Mouse (Mus musculus): ENCODE results near the gene Cpeb2.

Cpeb2 gene

DNA sequence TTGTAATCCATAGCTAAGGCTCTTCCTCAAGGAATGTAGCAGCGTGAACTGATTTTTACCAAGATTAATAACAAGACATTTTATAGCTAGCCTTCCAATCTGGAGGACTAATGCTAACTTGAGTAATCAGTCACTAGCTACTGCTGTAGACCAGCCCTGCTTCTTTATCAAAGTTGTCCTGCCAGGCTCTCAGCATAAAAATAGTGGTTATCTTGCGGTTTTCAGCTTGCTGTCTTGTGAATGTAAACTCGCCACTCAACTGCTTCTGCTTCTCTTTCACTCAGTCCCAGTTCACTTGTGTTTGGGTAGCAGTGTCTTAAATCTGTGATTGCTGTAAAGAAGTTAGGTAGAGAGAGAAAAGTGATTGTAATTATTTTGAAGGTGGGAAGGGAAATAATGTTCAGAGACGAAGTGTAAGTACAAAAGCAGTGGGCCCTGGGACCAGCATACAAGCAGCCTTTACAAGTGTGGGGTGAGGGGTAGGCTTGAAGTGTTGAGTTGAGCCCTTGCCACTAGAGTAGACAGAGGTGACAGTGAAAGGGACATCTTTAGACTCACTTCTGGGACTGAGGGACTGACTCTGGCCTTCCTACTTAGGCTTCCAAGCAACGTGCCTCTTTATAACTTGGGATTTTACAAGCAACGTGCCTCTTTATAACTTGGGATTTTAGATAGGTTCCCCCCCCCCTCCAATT is 6.3 kb downstream of the Cpeb2 start:
- DNase-seq (ENCODE audit: low read depth, low spot score) = no peak

DNA sequence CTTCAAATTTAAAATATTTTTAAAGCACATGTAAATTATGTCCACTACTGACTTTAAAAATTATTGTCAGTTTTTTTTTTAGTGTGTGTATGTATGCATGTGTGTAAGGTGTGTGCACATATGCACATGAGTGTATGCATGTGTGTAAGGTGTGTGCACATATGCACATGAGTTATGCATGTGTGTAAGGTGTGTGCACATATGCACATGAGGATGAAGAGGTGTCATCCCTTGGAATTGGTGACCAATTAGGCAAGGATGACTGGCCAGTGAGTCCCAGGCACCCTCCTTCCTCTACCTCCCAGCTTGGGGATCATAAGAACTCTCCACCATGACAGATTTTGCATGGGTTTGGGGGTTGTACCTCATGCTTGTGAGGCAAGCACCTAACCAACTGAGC is 7.8 kb downstream of the Cpeb2 start:
- no peak for DNase-seq (ENCODE audit: low read depth, low spot score)

DNA sequence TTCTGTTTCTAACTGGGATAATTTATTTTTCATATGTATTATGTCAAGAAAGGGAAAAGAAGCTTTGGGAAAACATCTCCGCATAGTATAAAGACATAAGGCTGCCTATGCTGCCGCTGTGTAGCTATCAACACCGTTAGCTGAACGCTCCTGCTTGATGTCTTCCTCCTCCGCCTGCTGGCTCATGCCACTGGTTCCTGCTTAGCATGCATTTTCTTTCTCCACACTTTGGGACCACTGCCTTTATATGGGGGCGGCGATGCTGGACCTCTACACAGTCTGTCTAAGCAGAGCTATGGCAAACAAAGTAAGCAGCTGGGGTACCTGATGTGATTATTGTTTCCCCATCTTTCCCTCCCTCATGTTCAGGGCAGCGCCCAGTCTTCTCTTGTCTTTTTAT is 13.3 kb downstream of the Cpeb2 start:
- DNase-seq (ENCODE audit: low read depth, low spot score) = no peak

DNA sequence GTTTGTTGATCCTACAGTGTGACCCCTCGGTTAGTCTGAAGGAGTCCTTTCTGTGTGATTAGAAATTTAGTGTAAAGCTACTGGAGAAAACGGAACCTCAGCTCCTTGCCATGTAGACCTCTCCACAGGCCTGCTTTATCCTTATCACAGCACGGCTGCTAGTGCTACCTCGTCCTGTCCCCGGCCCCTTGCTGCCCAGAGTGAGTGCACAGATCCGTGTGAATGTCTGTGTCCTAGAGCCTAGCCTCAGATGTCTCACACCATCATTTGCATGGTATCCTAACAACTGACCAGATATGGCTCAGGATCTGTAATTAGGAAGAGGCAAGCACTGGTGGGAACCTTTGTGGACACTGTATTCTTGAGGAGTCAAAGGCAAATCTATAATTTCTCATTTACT is 14.0 kb downstream of the Cpeb2 start:
- no peak for DNase-seq (ENCODE audit: low read depth, low spot score)

DNA sequence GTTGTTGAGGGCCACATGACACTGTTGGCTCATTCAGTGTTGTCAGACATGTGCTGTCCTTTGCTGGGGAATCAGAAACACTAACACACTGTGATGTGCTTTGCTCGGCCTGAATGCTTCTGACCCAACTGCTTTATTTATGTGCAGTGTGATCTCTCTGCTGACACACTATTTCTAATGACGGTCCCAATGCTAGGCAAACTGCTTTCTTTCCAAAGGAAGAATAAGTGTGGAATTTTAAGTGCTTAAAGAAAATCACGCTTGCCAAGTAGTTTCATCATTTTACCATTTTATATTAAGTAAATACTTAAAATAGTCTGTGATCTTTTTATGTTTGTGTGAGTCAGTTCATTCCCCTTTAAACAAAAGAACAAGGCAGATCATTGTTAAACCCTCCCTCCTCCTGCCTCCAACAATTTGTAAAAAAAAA is 15.0 kb downstream of the Cpeb2 start:
- peak; percentile 90 for DNase-seq (ENCODE audit: low read depth, low spot score)

DNA sequence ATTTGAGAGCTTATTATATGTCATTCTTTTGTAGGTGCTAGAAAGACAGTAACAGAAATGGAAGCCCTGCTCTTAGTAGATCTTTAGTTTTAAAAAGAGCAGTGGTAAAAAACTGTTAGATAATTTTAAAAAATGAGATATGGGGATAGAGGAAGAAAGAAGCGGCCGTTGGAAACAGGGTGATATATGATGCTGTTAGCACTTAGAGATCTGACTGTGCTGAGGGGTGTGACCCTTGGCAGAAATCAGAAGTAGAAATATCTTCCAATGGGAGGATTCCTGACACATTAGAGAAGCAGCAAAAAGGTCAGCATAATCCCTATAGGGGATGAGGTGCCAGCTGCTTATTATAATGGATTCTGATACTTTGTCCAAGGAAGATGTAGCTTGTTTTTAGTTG is 24.5 kb downstream of the Cpeb2 start:
- no peak for DNase-seq (ENCODE audit: low read depth, low spot score)

DNA sequence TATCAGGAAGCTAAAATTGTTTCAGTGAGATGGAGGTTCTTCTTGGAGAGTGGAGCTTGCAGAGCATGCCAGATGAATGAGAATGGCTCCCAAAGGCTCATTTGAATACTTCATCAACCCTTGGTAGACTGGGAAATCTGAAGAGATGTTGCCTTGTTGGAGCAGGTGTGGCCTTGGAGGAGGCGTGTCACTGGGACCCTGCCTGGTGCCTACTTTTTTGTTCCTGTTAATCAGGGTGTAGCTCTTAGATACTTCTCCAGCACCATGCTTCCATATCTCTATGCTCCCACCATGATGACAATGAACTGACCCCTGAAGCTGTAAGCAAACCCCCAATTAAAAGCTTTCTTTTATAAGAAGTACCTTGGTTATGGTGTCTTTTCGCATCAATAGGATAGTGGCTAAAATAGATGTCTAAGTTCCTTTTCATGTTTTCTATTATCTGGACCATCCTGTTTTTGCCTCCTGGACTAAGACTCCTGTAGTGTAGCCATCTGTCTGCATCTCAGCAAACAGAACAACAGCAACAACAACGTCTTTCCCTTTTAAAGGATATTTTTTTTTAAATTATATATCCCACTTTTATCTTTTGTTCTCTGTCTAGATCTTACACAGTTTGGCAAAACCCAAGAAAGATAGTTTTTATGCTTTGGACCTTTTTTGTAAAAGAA is 25.6 kb downstream of the Cpeb2 start:
- peak; percentile 90 for DNase-seq (ENCODE audit: low read depth, low spot score)

DNA sequence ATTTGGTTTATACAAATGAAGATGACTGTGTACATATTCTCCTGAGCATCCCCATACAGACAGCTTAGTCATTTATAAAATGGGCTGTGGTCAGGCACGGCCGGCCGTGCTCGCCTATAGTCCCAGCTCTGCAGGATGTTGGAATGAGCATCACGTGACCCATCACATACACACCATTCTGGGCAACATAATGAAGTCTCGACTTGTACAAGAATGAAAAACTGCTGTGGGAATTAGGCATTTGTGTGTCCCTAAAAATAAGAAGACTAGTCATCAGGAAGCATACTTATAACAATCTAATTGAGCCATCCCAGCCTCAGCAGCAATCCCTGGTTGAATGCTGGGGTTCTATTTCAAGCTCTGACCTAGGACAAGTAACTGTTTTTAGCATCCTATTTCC is 28.8 kb downstream of the Cpeb2 start:
- DNase-seq (ENCODE audit: low read depth, low spot score) = peak; percentile 37

DNA sequence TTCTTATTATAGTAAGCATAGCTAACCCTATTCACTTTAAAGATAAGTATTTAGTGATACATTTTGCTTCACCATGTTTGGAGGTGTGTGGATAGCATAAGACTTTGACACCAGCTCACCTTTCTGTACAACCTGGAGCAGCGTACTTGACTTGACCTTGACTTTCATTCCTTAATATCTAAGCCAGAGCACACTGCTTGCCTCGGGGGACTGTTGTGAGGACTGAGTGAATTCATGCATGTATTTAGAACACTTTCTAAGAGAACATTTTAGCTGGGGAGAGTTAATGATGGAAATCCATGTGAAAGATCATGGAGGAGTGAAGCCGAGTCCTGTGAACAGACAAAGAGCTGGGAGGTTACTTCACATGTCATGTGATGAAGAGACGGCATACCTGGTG is 31.0 kb downstream of the Cpeb2 start:
- DNase-seq (ENCODE audit: low read depth, low spot score) = no peak

DNA sequence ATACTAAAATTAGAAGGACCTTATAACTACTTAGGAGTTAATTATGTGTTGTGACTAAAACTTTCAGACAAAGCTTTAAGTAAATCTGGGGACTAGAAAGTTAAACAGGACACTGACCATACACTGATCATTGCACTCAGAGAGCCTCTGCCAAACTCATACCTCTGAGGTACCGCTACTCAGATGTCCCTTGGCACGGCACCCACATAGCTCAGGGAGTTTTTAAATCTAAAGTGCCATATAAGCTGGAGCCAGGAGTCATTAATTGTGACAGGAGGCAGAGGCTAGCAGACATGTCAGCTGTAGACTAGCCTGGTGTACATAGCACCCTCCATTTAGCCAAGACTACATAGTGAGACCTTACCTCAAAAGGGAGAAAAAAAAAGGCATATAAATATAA is 31.7 kb downstream of the Cpeb2 start:
- DNase-seq (ENCODE audit: low read depth, low spot score) = no peak

DNA sequence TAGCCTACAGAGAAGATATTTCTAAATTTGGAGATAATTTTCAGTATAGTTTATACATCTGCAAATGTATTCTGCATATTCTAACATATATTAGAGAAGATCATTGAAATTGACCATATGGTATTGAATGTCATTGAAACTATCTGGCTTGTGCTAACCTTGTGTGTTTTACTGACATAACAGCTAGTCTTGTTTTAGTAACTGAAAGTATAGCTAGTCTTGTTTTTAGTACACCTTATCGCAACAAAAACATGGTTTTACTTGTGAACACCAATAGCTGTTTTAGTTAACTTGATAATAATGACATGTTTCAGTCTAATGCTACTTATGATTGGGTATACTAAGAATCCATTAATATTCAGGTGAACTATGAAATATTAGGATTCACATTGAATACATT is 45.0 kb downstream of the Cpeb2 start:
- no peak for DNase-seq (ENCODE audit: low read depth, low spot score)

DNA sequence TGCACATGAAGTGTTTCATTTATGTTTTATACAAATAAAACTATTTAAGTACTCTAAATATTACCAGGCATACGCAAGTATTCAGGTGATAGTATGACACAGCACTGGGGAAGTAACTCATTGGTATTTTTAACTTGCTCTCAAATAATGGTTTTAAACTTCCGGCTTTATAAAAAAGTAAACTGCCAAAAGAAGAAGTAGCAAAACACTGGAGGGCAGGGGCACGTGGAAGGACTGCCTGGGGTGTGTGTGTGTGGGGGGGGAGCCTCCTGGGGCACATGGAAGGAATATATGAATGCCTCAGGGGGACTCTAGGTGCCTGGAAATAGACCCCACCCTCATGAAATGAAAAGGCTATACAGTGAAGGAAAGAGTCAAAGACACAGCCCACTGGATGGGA is 46.8 kb downstream of the Cpeb2 start:
- DNase-seq (ENCODE audit: low read depth, low spot score) = no peak

DNA sequence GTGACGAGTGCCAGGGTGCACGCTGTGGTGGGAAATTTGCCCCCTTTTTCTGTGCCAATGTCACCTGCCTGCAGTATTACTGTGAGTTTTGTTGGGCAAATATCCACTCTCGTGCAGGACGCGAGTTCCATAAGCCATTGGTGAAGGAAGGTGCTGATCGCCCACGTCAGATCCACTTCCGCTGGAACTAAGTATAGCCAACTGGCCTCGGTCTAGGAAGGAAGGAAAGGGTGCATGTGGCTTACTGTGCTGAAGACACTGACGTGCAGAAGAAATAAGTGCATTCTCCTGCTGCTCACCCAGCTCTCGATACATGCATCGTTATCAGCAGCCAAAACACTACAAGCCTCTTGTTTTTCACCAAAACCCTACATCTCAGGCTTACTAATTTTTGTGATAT is 52.8 kb downstream of the Cpeb2 start:
- DNase-seq (ENCODE audit: low read depth, low spot score) = peak; percentile 61

DNA sequence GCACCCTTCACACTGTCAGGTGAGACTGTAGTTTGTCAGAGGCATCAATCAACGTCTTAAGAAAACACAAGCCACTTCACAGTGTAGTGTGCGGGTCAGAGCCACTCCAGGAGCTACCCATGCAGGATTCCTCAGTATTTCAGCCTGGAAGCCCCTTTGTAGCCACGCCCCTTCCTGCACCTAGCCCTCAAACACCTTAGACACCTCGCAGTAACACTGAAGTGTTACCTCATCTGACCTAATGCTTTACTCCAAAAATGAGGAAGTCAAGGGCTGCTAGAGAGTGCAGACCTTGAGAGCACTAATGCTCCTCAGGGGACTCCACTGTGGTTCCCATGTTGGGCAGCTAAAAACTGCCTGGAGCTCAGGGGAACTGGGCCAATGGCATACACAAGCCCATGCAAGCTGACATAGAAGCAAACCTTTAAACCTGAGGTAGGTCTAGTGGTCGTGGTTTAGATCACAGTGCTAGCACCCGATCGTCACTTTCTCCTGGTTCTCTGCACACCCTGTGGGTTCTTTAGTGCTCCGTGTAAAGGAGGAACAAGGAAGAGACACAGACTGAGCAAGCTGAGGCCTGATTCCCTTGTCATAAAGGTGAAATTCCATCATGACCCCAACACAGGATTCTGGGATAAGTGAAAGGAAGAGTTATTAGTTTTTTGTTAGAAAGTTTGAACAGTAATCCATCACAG is 56.9 kb downstream of the Cpeb2 start:
- DNase-seq (ENCODE audit: low read depth, low spot score) = no peak

DNA sequence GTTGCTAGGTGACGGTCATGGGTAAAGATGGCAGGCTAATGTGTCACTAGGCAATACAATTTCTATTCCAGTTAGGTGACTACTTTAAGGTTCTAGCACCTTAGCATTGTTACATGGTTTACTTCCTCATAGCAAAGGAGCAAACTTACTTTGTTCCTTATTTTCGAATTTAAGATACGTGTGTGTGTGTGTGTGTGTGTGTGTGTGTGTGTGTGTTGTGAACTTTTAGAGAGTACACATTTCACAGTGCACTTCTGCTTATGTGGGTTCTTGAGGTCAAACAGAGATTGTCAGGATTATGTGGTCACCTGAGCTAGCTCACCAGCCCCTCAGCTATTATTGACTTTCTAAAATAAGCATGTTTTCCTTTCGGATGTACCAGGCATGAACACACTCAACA is 60.2 kb downstream of the Cpeb2 start:
- DNase-seq (ENCODE audit: low read depth, low spot score) = no peak

DNA sequence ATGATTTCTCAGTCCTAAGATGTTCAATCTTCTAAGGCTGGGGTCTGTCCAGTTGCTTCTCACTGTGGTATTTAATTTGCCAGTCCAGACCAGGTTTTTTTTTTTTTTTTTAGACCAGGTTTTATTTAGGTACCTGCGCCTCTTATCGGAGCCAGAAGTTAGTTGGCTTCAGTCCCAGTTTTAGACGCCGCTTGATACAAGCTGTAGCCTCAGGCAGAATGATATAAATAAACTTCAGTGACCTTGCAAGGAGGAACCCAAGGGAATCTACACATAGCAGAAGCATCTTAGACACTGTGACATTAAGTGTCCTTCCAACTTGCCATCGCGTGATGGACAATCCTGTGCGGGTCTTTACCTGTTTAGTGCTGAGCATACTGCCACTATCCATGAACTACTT is 64.5 kb downstream of the Cpeb2 start:
- DNase-seq (ENCODE audit: low read depth, low spot score) = peak; percentile 80

DNA sequence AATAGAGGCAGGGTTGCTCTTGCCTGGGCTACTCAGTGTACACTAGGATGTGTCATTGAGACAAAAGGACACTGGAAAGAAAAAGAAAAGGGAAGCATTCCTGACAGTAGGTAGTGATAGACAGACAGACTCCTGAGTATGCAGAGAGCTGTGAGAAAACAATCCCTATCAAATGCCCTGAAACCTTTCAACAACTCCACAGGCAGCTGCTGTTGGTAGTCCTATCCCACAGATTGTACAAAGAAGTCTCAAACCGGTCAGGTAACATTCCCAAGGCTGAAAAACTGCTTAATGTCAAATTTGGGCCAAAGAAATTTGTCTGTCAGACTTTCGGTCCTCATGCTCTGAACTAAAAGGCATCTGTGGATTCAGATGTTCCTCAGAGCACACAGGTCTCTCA is 66.0 kb downstream of the Cpeb2 start:
- no peak for DNase-seq (ENCODE audit: low read depth, low spot score)

DNA sequence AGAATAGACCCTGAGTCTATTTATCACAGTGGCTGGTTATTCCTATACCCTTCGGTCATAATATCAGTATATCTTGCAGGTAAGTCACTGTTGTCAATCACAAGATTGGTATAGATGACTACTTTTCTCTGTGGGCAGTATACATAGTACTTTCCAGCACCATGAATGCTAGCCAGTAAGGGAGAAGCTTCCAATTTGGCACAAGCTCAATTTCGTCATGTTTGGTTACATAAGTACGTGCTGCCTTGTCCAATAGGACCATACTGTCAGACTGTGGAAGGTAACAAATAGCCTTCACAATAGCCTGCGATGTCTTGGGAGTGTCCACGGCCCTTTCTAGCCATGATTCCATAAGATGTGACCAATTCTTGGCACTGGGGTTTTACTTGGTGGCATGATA is 67.1 kb downstream of the Cpeb2 start:
- no peak for DNase-seq (ENCODE audit: low read depth, low spot score)

DNA sequence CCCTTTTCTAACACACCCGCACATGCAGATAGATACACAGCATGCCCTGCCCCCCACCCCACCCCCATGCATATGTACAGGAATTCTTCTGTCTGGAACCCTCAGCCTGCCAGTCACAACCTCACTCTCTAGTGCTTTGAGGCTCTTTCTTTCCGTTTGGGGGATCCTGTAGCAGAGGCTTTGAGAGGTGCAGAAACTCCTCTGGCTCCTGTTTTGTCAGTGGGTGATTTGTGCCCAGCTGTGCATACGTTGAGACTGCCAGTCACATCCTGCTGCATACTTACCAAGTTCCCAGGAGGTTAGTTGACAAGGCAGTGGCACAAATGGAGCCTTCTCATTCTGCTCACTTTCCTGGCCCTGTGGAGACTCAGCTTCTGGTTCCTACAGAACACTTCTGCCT is 68.0 kb downstream of the Cpeb2 start:
- DNase-seq (ENCODE audit: low read depth, low spot score) = no peak

DNA sequence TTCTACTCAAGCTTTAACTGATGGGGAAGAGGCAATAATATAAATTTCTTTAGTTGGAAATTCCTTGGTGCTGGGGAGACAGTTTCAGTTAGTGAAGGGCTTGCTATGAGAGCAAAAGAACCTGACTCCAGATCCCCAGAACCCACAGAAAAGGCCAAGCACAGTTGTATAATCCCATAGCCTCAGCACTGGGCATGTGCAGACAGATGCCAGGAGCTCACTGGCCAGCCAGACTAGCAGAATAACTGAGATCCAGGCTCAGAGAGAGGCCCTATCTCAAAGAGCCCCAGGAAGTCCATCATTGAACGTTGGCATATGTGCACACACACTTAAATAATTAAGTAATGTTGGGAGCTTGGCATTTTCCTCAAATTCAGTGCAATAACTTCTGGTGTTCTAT is 70.5 kb downstream of the Cpeb2 start:
- DNase-seq (ENCODE audit: low read depth, low spot score) = peak; percentile 44

DNA sequence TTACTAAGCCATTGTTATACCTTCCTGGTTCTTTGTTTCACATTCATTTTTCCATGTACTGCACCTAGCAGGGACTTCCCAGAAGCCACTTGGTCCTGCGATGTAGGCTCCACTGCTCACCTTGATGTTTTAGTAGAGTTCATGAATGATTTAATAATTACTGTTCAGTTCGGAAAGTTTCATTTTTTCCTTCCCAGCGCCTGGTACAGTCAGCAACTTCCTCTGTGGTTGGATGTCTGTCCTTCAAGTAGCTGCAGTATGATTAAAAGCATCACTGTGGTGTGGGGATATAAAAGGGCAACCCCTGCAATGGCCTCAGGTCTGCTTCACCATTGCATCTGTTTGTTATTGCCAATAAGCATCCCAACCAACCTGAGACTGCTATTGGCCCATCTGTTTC is 72.5 kb downstream of the Cpeb2 start:
- no peak for DNase-seq (ENCODE audit: low read depth, low spot score)

DNA sequence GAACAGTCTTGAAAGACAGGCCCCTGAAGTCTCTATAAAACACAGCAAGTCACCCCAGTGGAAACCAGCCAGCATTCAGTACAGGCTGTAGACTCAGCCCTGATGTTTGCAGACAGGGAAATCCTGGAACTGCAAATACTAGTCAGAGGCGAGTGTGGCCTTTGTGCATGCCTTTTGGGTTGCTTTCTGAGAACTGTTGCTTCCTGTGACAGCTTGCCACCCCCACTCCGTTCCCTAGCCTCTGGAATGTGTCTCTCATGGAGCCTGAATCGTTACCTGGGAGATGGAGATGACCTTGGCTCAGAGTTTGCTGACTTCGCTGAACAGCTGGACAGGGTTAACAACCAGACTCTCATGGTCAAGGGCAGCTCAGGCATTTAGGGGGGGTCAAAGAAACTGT is 77.0 kb downstream of the Cpeb2 start:
- DNase-seq (ENCODE audit: low read depth, low spot score) = no peak

DNA sequence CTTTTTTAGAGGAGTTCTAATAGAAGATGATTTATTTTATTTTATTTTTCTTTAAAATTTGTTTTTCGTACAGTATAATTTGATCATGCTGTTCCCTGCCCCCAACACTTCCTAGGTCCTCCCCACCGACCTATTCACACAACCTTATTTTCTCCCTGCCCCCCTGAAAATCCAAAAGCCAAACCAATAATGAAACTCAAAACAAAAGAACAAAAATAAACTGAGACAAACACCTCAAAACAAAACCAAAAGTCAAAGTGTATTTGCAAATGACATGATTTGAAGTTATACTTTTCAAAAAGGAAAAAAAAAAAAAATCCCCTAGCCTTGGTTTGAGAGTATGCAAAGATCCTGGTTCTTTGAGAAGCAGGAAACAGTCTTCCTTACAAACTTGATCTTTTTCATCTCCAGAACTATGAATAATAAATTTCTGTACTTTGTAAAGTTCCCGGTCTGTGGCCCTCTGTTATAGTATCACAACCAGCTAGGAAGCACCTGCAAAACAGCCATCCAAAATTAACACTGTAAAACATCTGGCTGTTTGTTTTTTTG is 91.4 kb downstream of the Cpeb2 start:
- DNase-seq (ENCODE audit: low read depth, low spot score) = no peak

All from brain, adult 2 months (tissue).